Mouse (Mus musculus): ENCODE data around the gene Rragb. TPM values are rescaled to one million over a fixed set of nuclear protein-coding genes. Genes with fewer than 3 reads are reported as not detected.

Rragb gene
- polyA plus RNA-seq (2012; rRNA removed) = 1.0 and 1.4 TPM in 2 replicates

DNA sequence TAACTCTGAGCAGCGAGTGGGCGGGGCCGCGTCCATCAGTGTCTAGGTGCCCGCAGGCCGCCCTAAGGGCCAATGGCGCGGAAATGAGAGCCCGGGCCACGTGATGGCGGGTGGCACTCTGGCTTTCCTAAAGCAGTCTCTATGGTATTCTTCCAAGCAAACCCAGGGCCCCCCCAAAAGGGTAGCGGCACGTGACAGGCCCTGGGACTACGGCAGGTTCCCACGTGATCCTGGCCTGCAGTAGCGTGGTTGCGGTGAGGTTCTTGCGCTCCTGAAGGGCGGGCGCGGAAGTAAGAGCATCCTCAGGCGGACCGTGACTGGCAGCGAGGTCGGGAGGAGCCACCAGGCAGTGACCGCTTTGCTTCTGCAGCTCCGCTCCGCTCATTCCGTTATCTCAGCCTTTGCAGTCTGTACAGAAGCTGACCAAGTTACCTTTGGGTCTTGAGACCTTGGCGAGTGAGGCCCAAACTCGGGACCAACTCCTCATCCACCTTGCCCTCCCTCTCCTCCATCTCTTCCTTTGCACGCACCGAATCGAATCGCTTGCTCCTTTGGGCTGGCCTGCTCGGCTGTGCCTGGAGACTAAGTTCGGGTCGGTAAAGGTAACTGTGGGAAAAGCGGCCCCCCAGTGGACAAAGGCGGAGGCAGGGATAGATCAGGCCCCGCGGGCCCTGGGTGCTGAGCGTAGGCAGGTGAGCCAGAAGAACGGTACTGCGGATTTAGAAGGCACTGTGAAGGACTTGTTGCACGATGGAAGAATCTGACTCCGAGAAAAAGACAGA lies at the start of gene Rragb:
Gene Rragb, plus strand, starts transcription at position 248 of the 782 bp plus-strand sequence.

DNA sequence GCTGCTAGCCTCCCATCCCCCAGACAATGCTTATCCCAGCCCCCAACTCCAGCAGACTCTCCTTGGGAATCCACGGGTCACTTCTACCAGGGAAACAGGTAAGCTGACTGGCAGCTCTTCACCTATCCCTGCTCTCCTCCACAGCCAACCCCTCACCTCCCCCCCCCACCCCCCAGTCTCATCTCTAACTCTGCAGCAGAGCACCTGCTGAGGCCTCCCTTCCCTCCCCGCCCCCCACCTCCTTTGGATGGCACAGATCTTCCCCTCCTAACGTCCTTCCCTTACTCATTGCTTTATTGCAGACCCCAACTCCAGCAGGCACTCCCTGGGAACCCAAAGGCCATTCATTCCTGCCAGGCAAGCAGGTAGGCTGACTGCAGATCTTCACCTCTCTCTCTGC lies 21.3 kb upstream of the Rragb start, which contains the start of gene Foxr2:
Gene Foxr2, plus strand, starts transcription at position 301 of the 400 bp plus-strand sequence.

Other genes with a start within 250 kb of the Rragb start
- gene Usp51, start 133.5 kb upstream of the Rragb start, polyA plus RNA-seq (2012; rRNA removed) = 0.19 TPM in 1 of 2 replicates, not detected in the other
- 3.6 and 4.2 TPM in 2 replicates for gene Mageh1, start 102.4 kb upstream of the Rragb start, polyA plus RNA-seq (2012; rRNA removed)
- gene Foxr2, start 21.2 kb upstream of the Rragb start, polyA plus RNA-seq (2012; rRNA removed) = not detected in 2 replicates
- gene Klf8, start 97.5 kb downstream of the Rragb start, polyA plus RNA-seq (2012; rRNA removed) = 0.30 and 0.35 TPM in 2 replicates